Mouse (Mus musculus) layer of hippocampus, postnatal 10 days (tissue): ENCODE measurements around the gene Thbs4. TPM values are rescaled to one million over a fixed set of nuclear protein-coding genes. Genes with fewer than 3 reads are reported as not detected.
A peak's percentile ranks its signal among the peaks of the same experiment; 100 is the strongest.
"Not testable (repeated sequence)": the region's sequence is repeated elsewhere in the genome, so short reads cannot be mapped to it uniquely, and the experiment has no call there.

ENCODE experiments used
- DNase-seq, 2 experiments: peaks; one replicate each; pipeline ENCODE4 v3.0.0; 2021; ENCODE audit warnings: low spot score in 2 of 2
- long read RNA-seq: library from polyadenylated mRNA; stranded (forward); transcript quantifications from one replicate; pipeline ENCODE4 v2.0.0, GENCODE M21; 2023
- total RNA-seq, 2 experiments: library from RNA; stranded (reverse); gene quantifications; 2 replicates each; pipeline ENCODE4 v1.2.3; 2021

Gene Thbs4
- total RNA-seq: 1 to 10 TPM; 3.5 to 4.9 TPM
- long read RNA-seq, partial matches to known transcripts: 0 of 1 reads
- long read RNA-seq, other reads (novel, unspliced or antisense): 0 of 1 reads

- peak in 1 of 2 experiments; percentile 17 for DNase-seq
Observed at GRCm38 (mm10) chr13:92794462-92795214, at the start of gene Thbs4. TSS of gene Thbs4 (minus strand) at chr13:92794818.

- no peak for DNase-seq
Observed at GRCm38 (mm10) chr13:92833162-92833561, 38.5 kb upstream of the Thbs4 start.

GRCm38 (mm10) chr13:92828820-92829219, 34.2 kb upstream of the Thbs4 start:
- peak in 1 of 2 experiments; percentile 18 for DNase-seq

- no peak for DNase-seq
Observed at GRCm38 (mm10) chr13:92817357-92817756, 22.7 kb upstream of the Thbs4 start.

GRCm38 (mm10) chr13:92816329-92816728, 21.7 kb upstream of the Thbs4 start:
- no peak for DNase-seq

- not testable (repeated sequence) for DNase-seq
Observed at GRCm38 (mm10) chr13:92810592-92810991, 16.0 kb upstream of the Thbs4 start.

- no peak for DNase-seq
Observed at GRCm38 (mm10) chr13:92807849-92808248, 13.2 kb upstream of the Thbs4 start.

GRCm38 (mm10) chr13:92806785-92807184, 12.2 kb upstream of the Thbs4 start:
- DNase-seq: no peak

- no peak for DNase-seq
Observed at GRCm38 (mm10) chr13:92799306-92799925, 4.8 kb upstream of the Thbs4 start.

GRCm38 (mm10) chr13:92798830-92799229, 4.2 kb upstream of the Thbs4 start:
- DNase-seq: no peak

GRCm38 (mm10) chr13:92793636-92794035, 982 bp downstream of the Thbs4 start:
- no peak for DNase-seq

GRCm38 (mm10) chr13:92791474-92791873, 3.1 kb downstream of the Thbs4 start:
- no peak for DNase-seq

- no peak for DNase-seq
Observed at GRCm38 (mm10) chr13:92784311-92784710, 10.3 kb downstream of the Thbs4 start.

- no peak for DNase-seq
Observed at GRCm38 (mm10) chr13:92783551-92783950, 11.1 kb downstream of the Thbs4 start.

- DNase-seq: no peak
Observed at GRCm38 (mm10) chr13:92780927-92781326, 13.7 kb downstream of the Thbs4 start.

GRCm38 (mm10) chr13:92780076-92780475, 14.5 kb downstream of the Thbs4 start:
- DNase-seq: no peak

GRCm38 (mm10) chr13:92778642-92779041, 16.0 kb downstream of the Thbs4 start:
- no peak for DNase-seq

GRCm38 (mm10) chr13:92775916-92776315, 18.7 kb downstream of the Thbs4 start:
- no peak for DNase-seq

GRCm38 (mm10) chr13:92774887-92775286, 19.7 kb downstream of the Thbs4 start:
- DNase-seq: no peak

- DNase-seq: no peak
Observed at GRCm38 (mm10) chr13:92772500-92772899, 22.1 kb downstream of the Thbs4 start.

- no peak for DNase-seq
Observed at GRCm38 (mm10) chr13:92771566-92771965, 23.1 kb downstream of the Thbs4 start.

- DNase-seq: no peak
Observed at GRCm38 (mm10) chr13:92765454-92766242, 29.0 kb downstream of the Thbs4 start.
